Mouse (Mus musculus) heart, postnatal 0 days (tissue): Measurements from ENCODE around the gene Gab1. TPM values are rescaled to one million over a fixed set of nuclear protein-coding genes. Genes with fewer than 3 reads are reported as not detected.

ENCODE experiments used
- ATAC-seq: fragments of 200-750 bp; cut with Nextera tagmentation; 2 replicates; pipeline ENCODE4 v1.8.0; 2017; ENCODE audit warnings: low read depth, moderate number of reproducible peaks, moderate library complexity; ENCODE audit not compliant: insufficient read depth
- DNase-seq: peaks from one replicate; pipeline ENCODE4 v3.0.0-alpha.2; 2016; ENCODE audit warnings: low spot score
- H3K27ac ChIP-seq: fragments of 300-500 bp; sonication (generic); 2 replicates; pipeline ENCODE4 v1.5.1; 2014; ENCODE audit warnings: low read depth, mild to moderate bottlenecking
- H3K27me3 ChIP-seq: fragments of 300-500 bp; sonication (generic); 2 replicates; pipeline ENCODE4 v1.6.1; 2014; ENCODE audit warnings: low read length, mixed read lengths; ENCODE audit not compliant: control insufficient read depth, insufficient read depth
- H3K36me3 ChIP-seq: fragments of 300-500 bp; sonication (generic); replicated peaks from 2 replicates; pipeline ENCODE4 v1.6.1; 2014; ENCODE audit warnings: low read length, mixed read lengths; ENCODE audit not compliant: control insufficient read depth, insufficient read depth
- H3K4me1 ChIP-seq: fragments of 300-500 bp; sonication (generic); 2 replicates; pipeline ENCODE4 v1.6.1; 2014; ENCODE audit warnings: antibody characterized with exemption; ENCODE audit not compliant: control insufficient read depth, insufficient read depth
- H3K4me2 ChIP-seq: fragments of 300-500 bp; sonication (generic); 2 replicates; pipeline ENCODE4 v1.6.1; 2014; ENCODE audit warnings: low read depth, mild to moderate bottlenecking, low read length, moderate library complexity
- H3K4me3 ChIP-seq: fragments of 300-500 bp; sonication (generic); 2 replicates; pipeline ENCODE4 v1.5.1; 2014; ENCODE audit warnings: low read depth, low read length
- H3K9ac ChIP-seq: fragments of 300-500 bp; sonication (generic); replicated peaks from 2 replicates; pipeline ENCODE4 v1.6.1; 2014; ENCODE audit warnings: low read depth, low read length, mixed read lengths
- H3K9me3 ChIP-seq: fragments of 300-500 bp; sonication (generic); replicated peaks from 2 replicates; pipeline ENCODE4 v1.6.1; 2016; ENCODE audit warnings: low read length; ENCODE audit not compliant: control insufficient read depth
- CTCF ChIP-seq: IDR thresholded peaks from 2 replicates; pipeline ENCODE4 v1.5.1; 2016; ENCODE audit warnings: antibody characterized with exemption, control low read depth, low read depth
- EP300 ChIP-seq: IDR thresholded peaks from 2 replicates; pipeline ENCODE4 v1.6.1; 2016; ENCODE audit warnings: antibody characterized with exemption, low read depth
- WGBS: fragments of 180-500 bp; shearing (Covaris S2); extraction: QIAGEN DNeasy Blood & Tissue Kit; methylation state at CpG from one replicate; pipeline ENCODE4 v1.1.7; 2014; 5-methylcytosine and 5-hydroxymethylcytosine counted together
- polyA plus RNA-seq: library from polyadenylated mRNA; unstranded; fragments of >200 nt; fragmentation: Nextera tagmentation; extraction: Ambion mirVana; gene quantifications from 2 replicates; pipeline ENCODE4 v1.2.1, GENCODE M21; 2015
- total RNA-seq: library from RNA; depleted of rRNA; stranded (reverse); fragments of >200 nt; gene quantifications from 2 replicates; pipeline ENCODE4 v1.2.3, GENCODE M21; 2014; ENCODE audit warnings: low replicate concordance

Gene Gab1
- total and polyA plus RNA-seq, 2 experiments from 2014 or later, result 18.8 to 54.0 TPM

DNA sequence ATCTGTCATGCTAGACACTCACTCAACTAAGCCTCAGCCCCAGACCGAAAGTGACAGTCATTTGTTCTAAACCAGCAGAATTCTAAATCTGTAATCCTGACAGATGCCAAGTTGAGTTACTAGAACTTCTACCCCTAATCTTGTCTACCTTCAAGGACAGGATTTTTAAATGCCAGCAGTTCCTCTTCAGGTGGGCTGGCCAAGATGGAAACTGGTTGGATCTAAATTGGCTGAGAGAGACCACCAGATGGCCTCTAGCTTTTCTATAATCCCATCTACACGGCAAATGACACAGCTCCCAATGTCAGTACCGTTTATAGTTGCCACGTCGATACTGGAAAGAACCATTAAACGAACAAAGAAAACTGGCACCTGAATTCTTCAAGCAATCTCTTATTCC, 8.9 kb downstream of the Gab1 start:
- Histone ChIP-seq H3K4me1 (peaks cover 56% of the 10 kb centered on the region), H3K9ac (no peak overlapping the region), H3K9me3 (no peaks in the 10 kb centered on the region), H3K4me3 (no peak overlapping the region), H3K36me3 (no peaks in the 10 kb centered on the region), H3K27ac (no peak overlapping the region), H3K27me3 (no peaks in the 10 kb centered on the region), H3K4me2 (no peak overlapping the region)
- DNase-seq (no peak), ATAC-seq (no peak)
- no peak for TF ChIP-seq CTCF
- WGBS, result 82% methylated on average over 6 of the region's 6 CpGs

DNA sequence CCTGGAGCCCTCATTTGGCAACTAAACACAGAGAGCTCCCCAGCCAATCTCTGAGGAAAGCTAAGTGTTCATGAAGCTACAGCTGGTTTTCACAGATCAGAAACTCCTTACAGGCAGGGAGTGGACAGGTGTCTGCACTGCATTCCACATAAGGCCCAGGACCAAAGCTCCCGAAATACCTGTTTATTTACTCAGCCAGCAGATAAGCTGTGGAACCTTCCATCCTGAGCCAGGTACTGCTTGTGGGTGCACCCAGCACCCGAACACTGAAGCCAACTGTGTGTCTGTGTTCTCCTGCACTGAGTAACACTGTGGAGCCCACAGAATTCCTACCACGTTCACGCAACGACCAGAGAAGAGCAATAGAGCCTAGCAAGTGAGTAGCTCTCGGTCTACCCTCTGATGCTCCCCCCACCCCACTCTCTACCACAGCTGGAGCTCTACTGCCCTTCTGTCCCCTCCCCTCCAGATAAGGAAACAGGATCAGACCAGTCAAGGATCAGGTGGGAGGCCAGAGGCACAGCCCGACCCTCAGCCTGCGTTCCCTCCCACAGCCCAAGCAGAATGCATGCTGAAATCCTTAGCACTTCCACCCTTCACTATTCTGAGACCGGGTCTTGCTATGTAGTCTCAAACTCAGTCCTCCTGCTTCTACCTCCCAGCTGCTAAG, 9.6 kb downstream of the Gab1 start:
- H3K4me2 ChIP-seq, result no peak overlapping the region
- TF ChIP-seq EP300 (no peak), CTCF (no peak)
- no peak overlapping the region for H3K9ac ChIP-seq
- H3K9me3 ChIP-seq, result no peaks in the 10 kb centered on the region
- H3K4me1 ChIP-seq, result peaks cover 63% of the 10 kb centered on the region
- 39% methylated on average over 9 of the region's 9 CpGs for WGBS
- H3K36me3 ChIP-seq, result no peaks in the 10 kb centered on the region
- peak overlapping the region; percentile 86 for H3K27ac ChIP-seq
- DNase-seq, result no peak
- no peak overlapping the region for H3K4me3 ChIP-seq
- ATAC-seq, result peak; percentile 27; the same call in 1 of the 2 replicates
- H3K27me3 ChIP-seq, result no peaks in the 10 kb centered on the region

DNA sequence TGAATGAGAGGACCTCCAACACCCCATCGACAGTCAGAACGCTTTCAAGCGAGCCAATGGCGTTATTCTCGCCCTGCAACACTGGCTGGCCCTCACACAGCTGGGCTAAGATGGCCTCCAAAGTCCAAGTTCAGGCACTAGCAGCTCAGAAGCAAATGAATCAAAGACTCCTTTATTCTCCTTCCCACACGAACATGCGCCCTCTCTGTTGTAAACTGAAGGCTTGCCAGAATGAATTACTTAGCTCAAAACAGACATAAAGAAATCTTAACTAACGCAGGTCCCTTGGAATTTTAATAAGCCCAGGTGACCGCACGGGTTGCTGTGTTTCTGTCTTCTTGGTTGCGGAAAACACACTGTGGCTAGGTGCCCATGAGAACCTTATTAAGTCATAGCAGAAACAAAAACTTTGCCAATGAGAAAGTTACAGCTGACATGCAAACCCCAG, 10.4 kb downstream of the Gab1 start:
- Histone ChIP-seq H3K4me2 (no peak overlapping the region), H3K9ac (no peak overlapping the region), H3K27me3 (no peaks in the 10 kb centered on the region), H3K4me1 (peaks cover 66% of the 10 kb centered on the region), H3K4me3 (no peak overlapping the region), H3K27ac (peak overlapping the region; percentile 86), H3K36me3 (peaks cover 4% of the 10 kb centered on the region; the same call in 1 of the 2 replicates), H3K9me3 (no peaks in the 10 kb centered on the region)
- 51% methylated on average over 11 of the region's 11 CpGs for WGBS
- no peak for DNase-seq
- TF ChIP-seq CTCF, result no peak
- TF ChIP-seq EP300, result no peak
- no peak for ATAC-seq

- no peaks in the 10 kb centered on the region for H3K9me3 ChIP-seq
- H3K4me1 ChIP-seq, result peaks cover 62% of the 10 kb centered on the region
- H3K4me3 ChIP-seq, result peak overlapping the region; percentile 24
- peak overlapping the region; percentile 55 for H3K4me2 ChIP-seq
- H3K36me3 ChIP-seq, result peaks cover 4% of the 10 kb centered on the region
- 14% methylated on average over 11 of the region's 11 CpGs for WGBS
- DNase-seq (peak; percentile 75), ATAC-seq (peak; percentile 44; the same call in 1 of the 2 replicates)
- H3K9ac ChIP-seq, result peak overlapping the region; percentile 44
- H3K27me3 ChIP-seq, result no peaks in the 10 kb centered on the region
- TF ChIP-seq EP300, result no peak
- H3K27ac ChIP-seq, result peak overlapping the region; percentile 86
These were observed 11.5 kb downstream of the Gab1 start for GRCm38 (mm10) chr8:80868801-80869323.

- ATAC-seq, result no peak
- Histone ChIP-seq H3K27ac (peak overlapping the region; percentile 86), H3K27me3 (no peaks in the 10 kb centered on the region), H3K4me1 (peaks cover 62% of the 10 kb centered on the region), H3K4me3 (peak overlapping the region; percentile 24), H3K9me3 (no peaks in the 10 kb centered on the region), H3K9ac (peak overlapping the region; percentile 11; the same call in 1 of the 2 replicates), H3K36me3 (peaks cover 4% of the 10 kb centered on the region), H3K4me2 (peak overlapping the region; percentile 55)
- no peak for DNase-seq
- TF ChIP-seq CTCF (no peak), EP300 (no peak)
- 48% methylated on average over 12 of the region's 12 CpGs for WGBS
These were observed 12.2 kb downstream of the Gab1 start for GRCm38 (mm10) chr8:80868006-80868702.
